Mouse (Mus musculus) B cell, adult 2 months (primary cell): ENCODE measurements around the gene Ccdc33.

Source experiments
- DNase-seq, 2 experiments: peaks; one replicate each; pipeline ENCODE4 v3.0.0; 2022

The Ccdc33 gene

GRCm38 (mm10) chr9:58047061-58047460 lies 71.6 kb downstream of the Ccdc33 start:
- peak in 1 of 2 experiments; percentile 13 for DNase-seq

GRCm38 (mm10) chr9:58045646-58046045 lies 73.0 kb downstream of the Ccdc33 start:
- DNase-seq = no peak

GRCm38 (mm10) chr9:58044828-58045227 lies 73.8 kb downstream of the Ccdc33 start:
- no peak for DNase-seq

- no peak for DNase-seq
These were observed 75.1 kb downstream of the Ccdc33 start for GRCm38 (mm10) chr9:58043496-58044017.

- no peak for DNase-seq
These were observed 76.2 kb downstream of the Ccdc33 start for GRCm38 (mm10) chr9:58042391-58042790.

GRCm38 (mm10) chr9:58040977-58041376 lies 77.6 kb downstream of the Ccdc33 start:
- no peak for DNase-seq

- peak; percentile 78 to 81 for DNase-seq
These were observed 80.0 kb downstream of the Ccdc33 start for GRCm38 (mm10) chr9:58038500-58039168.

- DNase-seq = no peak
These were observed 81.7 kb downstream of the Ccdc33 start for GRCm38 (mm10) chr9:58036961-58037360.

- DNase-seq = no peak
These were observed 82.5 kb downstream of the Ccdc33 start for GRCm38 (mm10) chr9:58035951-58036698.

- no peak for DNase-seq
These were observed 83.1 kb downstream of the Ccdc33 start for GRCm38 (mm10) chr9:58035519-58035918.

- DNase-seq = no peak
These were observed 86.7 kb downstream of the Ccdc33 start for GRCm38 (mm10) chr9:58031895-58032294.

- DNase-seq = no peak
These were observed 89.0 kb downstream of the Ccdc33 start for GRCm38 (mm10) chr9:58029635-58030034.

GRCm38 (mm10) chr9:58028841-58029240 lies 89.8 kb downstream of the Ccdc33 start:
- DNase-seq = no peak

GRCm38 (mm10) chr9:58027426-58028180 lies 91.0 kb downstream of the Ccdc33 start:
- DNase-seq = no peak

GRCm38 (mm10) chr9:58025995-58026394 lies 92.6 kb downstream of the Ccdc33 start:
- no peak for DNase-seq

- DNase-seq = no peak
These were observed 100.2 kb downstream of the Ccdc33 start for GRCm38 (mm10) chr9:58018385-58018784.

- DNase-seq = no peak
These were observed 101.7 kb downstream of the Ccdc33 start for GRCm38 (mm10) chr9:58016962-58017361.

GRCm38 (mm10) chr9:58015856-58016255 lies 102.8 kb downstream of the Ccdc33 start:
- no peak for DNase-seq

- no peak for DNase-seq
These were observed 104.0 kb downstream of the Ccdc33 start for GRCm38 (mm10) chr9:58014393-58015160.

GRCm38 (mm10) chr9:58012935-58013334 lies 105.7 kb downstream of the Ccdc33 start:
- no peak for DNase-seq

- no peak for DNase-seq
These were observed 106.1 kb downstream of the Ccdc33 start for GRCm38 (mm10) chr9:58012486-58012885.

- no peak for DNase-seq
These were observed 107.1 kb downstream of the Ccdc33 start for GRCm38 (mm10) chr9:58011552-58011951.

GRCm38 (mm10) chr9:58011027-58011426 lies 107.6 kb downstream of the Ccdc33 start:
- no peak for DNase-seq
